Mouse (Mus musculus) embryo, embryonic 10.5 days (tissue): ENCODE results near the gene Ugt1a1.

Experiments used
- DNase-seq: peaks from one replicate; pipeline ENCODE4 v3.0.0-alpha.2; 2015; ENCODE audit warnings: low spot score

Ugt1a1 gene

GRCm38 (mm10) chr1:88234248-88234610, 22.5 kb downstream of the Ugt1a1 start:
- no peak for DNase-seq

GRCm38 (mm10) chr1:88234646-88235045, 22.9 kb downstream of the Ugt1a1 start:
- no peak for DNase-seq

- no peak for DNase-seq
Observed at GRCm38 (mm10) chr1:88235046-88235893, 23.5 kb downstream of the Ugt1a1 start.

- no peak for DNase-seq
Observed at GRCm38 (mm10) chr1:88235894-88236415, 24.2 kb downstream of the Ugt1a1 start.

- no peak for DNase-seq
Observed at GRCm38 (mm10) chr1:88237311-88237710, 25.6 kb downstream of the Ugt1a1 start.

GRCm38 (mm10) chr1:88238771-88239170, 27.0 kb downstream of the Ugt1a1 start:
- DNase-seq, result no peak

GRCm38 (mm10) chr1:88240072-88240471, 28.3 kb downstream of the Ugt1a1 start:
- DNase-seq, result no peak

- DNase-seq, result no peak
Observed at GRCm38 (mm10) chr1:88240579-88240978, 28.8 kb downstream of the Ugt1a1 start.

GRCm38 (mm10) chr1:88243861-88244260, 32.1 kb downstream of the Ugt1a1 start:
- DNase-seq, result no peak

GRCm38 (mm10) chr1:88245881-88246280, 34.1 kb downstream of the Ugt1a1 start:
- no peak for DNase-seq

- DNase-seq, result no peak
Observed at GRCm38 (mm10) chr1:88246386-88246785, 34.6 kb downstream of the Ugt1a1 start.

- DNase-seq, result no peak
Observed at GRCm38 (mm10) chr1:88247660-88248059, 35.9 kb downstream of the Ugt1a1 start.

GRCm38 (mm10) chr1:88248658-88249057, 36.9 kb downstream of the Ugt1a1 start:
- DNase-seq, result no peak

GRCm38 (mm10) chr1:88249596-88249995, 37.8 kb downstream of the Ugt1a1 start:
- no peak for DNase-seq

GRCm38 (mm10) chr1:88250023-88250422, 38.3 kb downstream of the Ugt1a1 start:
- no peak for DNase-seq

- DNase-seq, result no peak
Observed at GRCm38 (mm10) chr1:88253106-88253505, 41.3 kb downstream of the Ugt1a1 start.

- no peak for DNase-seq
Observed at GRCm38 (mm10) chr1:88253540-88253939, 41.8 kb downstream of the Ugt1a1 start.

- DNase-seq, result no peak
Observed at GRCm38 (mm10) chr1:88254793-88255465, 43.2 kb downstream of the Ugt1a1 start.

- no peak for DNase-seq
Observed at GRCm38 (mm10) chr1:88255466-88255857, 43.7 kb downstream of the Ugt1a1 start.

GRCm38 (mm10) chr1:88255989-88256754, 44.4 kb downstream of the Ugt1a1 start:
- no peak for DNase-seq

GRCm38 (mm10) chr1:88256886-88257663, 45.3 kb downstream of the Ugt1a1 start:
- DNase-seq, result no peak

- DNase-seq, result no peak
Observed at GRCm38 (mm10) chr1:88257681-88258080, 45.9 kb downstream of the Ugt1a1 start.
